Mouse (Mus musculus) inflammation-experienced regulatory T-cells, adult 6 months (primary cell): ENCODE measurements around the gene Zrsr2. TPM values are rescaled to one million over a fixed set of nuclear protein-coding genes. Genes with fewer than 3 reads are reported as not detected.

Source experiments
- polyA plus RNA-seq, 3 experiments: library from polyadenylated mRNA; unstranded; fragments of 100-300 nt; shearing (Covaris generic); gene quantifications; one replicate each; pipeline ENCODE4 v1.2.1; 2017

The Zrsr2 gene
- polyA plus RNA-seq, 3 experiments from 2014 or later = 39.9 to 51.4 (median 47.4) TPM

Other genes starting within 250 kb of the Zrsr2 start
- gene Rnf138rt1, start 197.3 kb downstream of the Zrsr2 start, polyA plus RNA-seq = not detected
- 10 to 100 TPM; 19.5 to 54.7 (median 22.6) TPM for gene Ap1s2, start 49.6 kb downstream of the Zrsr2 start, polyA plus RNA-seq
- gene Car5b, start 69.3 kb upstream of the Zrsr2 start, polyA plus RNA-seq = 10 to 100 TPM in 1 of 3 experiments, 1 to 10 TPM in 2; 3.0 to 15.3 (median 3.4) TPM
- 1 to 10 TPM; 1.2 to 4.2 (median 1.6) TPM for gene Siah1b, start 117.8 kb upstream of the Zrsr2 start, polyA plus RNA-seq
- gene Cltrn, start 130.2 kb upstream of the Zrsr2 start, polyA plus RNA-seq = not detected
- not detected for gene Ace2, start 180.7 kb upstream of the Zrsr2 start, polyA plus RNA-seq